Mouse (Mus musculus) T-helper 2 cell (primary cell): ENCODE results near the gene Plpp3.

ENCODE experiments used
- in situ Hi-C: fragments of 300-600 bp; cut with MboI, MseI; formaldehyde crosslinking; loops from one replicate; pipeline ENCODE4 v1.15.1; 2025; ENCODE audit warnings: high pct_unique_total_duplicates

The Plpp3 gene

GRCm38 (mm10) chr4:105158169-105158555 lies 1.0 kb downstream of the Plpp3 start:
- in situ Hi-C loops, result loop anchor here (25.0 kb wide), 2 partner anchors 779 to 1054 kb away; no protein-coding TSS in a partner anchor

GRCm38 (mm10) chr4:105158651-105159530 lies 1.7 kb downstream of the Plpp3 start:
- in situ Hi-C loops, result loop anchor here (25.0 kb wide), 2 partner anchors 778 to 1053 kb away; no protein-coding TSS in a partner anchor

GRCm38 (mm10) chr4:105159531-105159870 lies 2.4 kb downstream of the Plpp3 start:
- in situ Hi-C loops, result loop anchor here (25.0 kb wide), 2 partner anchors 778 to 1053 kb away; no protein-coding TSS in a partner anchor

- in situ Hi-C loops, result loop anchor here (25.0 kb wide), 2 partner anchors 777 to 1052 kb away; no protein-coding TSS in a partner anchor
Measured at GRCm38 (mm10) chr4:105160470-105160869, 3.3 kb downstream of the Plpp3 start.

GRCm38 (mm10) chr4:105162014-105162413 lies 4.9 kb downstream of the Plpp3 start:
- in situ Hi-C loops, result loop anchor here (25.0 kb wide), 2 partner anchors 775 to 1050 kb away; no protein-coding TSS in a partner anchor

GRCm38 (mm10) chr4:105162676-105163075 lies 5.5 kb downstream of the Plpp3 start:
- in situ Hi-C loops, result loop anchor here (25.0 kb wide), 2 partner anchors 775 to 1050 kb away; no protein-coding TSS in a partner anchor

- in situ Hi-C loops, result loop anchor here (25.0 kb wide), 2 partner anchors 773 to 1048 kb away; no protein-coding TSS in a partner anchor
Measured at GRCm38 (mm10) chr4:105163981-105164411, 6.8 kb downstream of the Plpp3 start.

- in situ Hi-C loops, result loop anchor here (25.0 kb wide), 2 partner anchors 772 to 1047 kb away; no protein-coding TSS in a partner anchor
Measured at GRCm38 (mm10) chr4:105164952-105165351, 7.8 kb downstream of the Plpp3 start.

GRCm38 (mm10) chr4:105169093-105169571 lies 12.0 kb downstream of the Plpp3 start:
- in situ Hi-C loops, result loop anchor here (25.0 kb wide), 2 partner anchors 768 to 1043 kb away; no protein-coding TSS in a partner anchor

- in situ Hi-C loops, result loop anchor here (25.0 kb wide), 2 partner anchors 767 to 1042 kb away; no protein-coding TSS in a partner anchor
Measured at GRCm38 (mm10) chr4:105169826-105170810, 13.0 kb downstream of the Plpp3 start.

- in situ Hi-C loops, result loop anchor here (25.0 kb wide), 2 partner anchors 766 to 1041 kb away; no protein-coding TSS in a partner anchor
Measured at GRCm38 (mm10) chr4:105170811-105171401, 13.8 kb downstream of the Plpp3 start.

- in situ Hi-C loops, result loop anchor here (25.0 kb wide), 2 partner anchors 766 to 1041 kb away; no protein-coding TSS in a partner anchor
Measured at GRCm38 (mm10) chr4:105171432-105171831, 14.3 kb downstream of the Plpp3 start.

GRCm38 (mm10) chr4:105174778-105175177 lies 17.6 kb downstream of the Plpp3 start:
- in situ Hi-C loops, result loop anchor here (25.0 kb wide), 2 partner anchors 763 to 1038 kb away; no protein-coding TSS in a partner anchor

- in situ Hi-C loops, result no loop called here
Measured at GRCm38 (mm10) chr4:105175255-105176035, 18.3 kb downstream of the Plpp3 start.

GRCm38 (mm10) chr4:105181014-105181658 lies 24.0 kb downstream of the Plpp3 start:
- in situ Hi-C loops, result no loop called here

GRCm38 (mm10) chr4:105181659-105182167 lies 24.6 kb downstream of the Plpp3 start:
- in situ Hi-C loops, result no loop called here

- in situ Hi-C loops, result no loop called here
Measured at GRCm38 (mm10) chr4:105182249-105182648, 25.1 kb downstream of the Plpp3 start.

GRCm38 (mm10) chr4:105184490-105184889 lies 27.3 kb downstream of the Plpp3 start:
- in situ Hi-C loops, result no loop called here

- in situ Hi-C loops, result no loop called here
Measured at GRCm38 (mm10) chr4:105184924-105185323, 27.8 kb downstream of the Plpp3 start.
